Mouse (Mus musculus) heart, postnatal 0 days (tissue): ENCODE data around the gene Atp6v0d1.

Experiments
- CTCF ChIP-seq: IDR thresholded peaks from 2 replicates; pipeline ENCODE4 v1.5.1; 2016; ENCODE audit warnings: antibody characterized with exemption, control low read depth, low read depth
- EP300 ChIP-seq: IDR thresholded peaks from 2 replicates; pipeline ENCODE4 v1.6.1; 2016; ENCODE audit warnings: antibody characterized with exemption, low read depth

- TF ChIP-seq CTCF = no peak
- no peak for TF ChIP-seq EP300
Observed at GRCm38 (mm10) chr8:105543703-105544102, 22.1 kb downstream of the Atp6v0d1 start.
